23 mouse cellular contexts compared by ENCODE assay signal in genomic region chr2:79751685-79752084, GRCm38 (mm10). TPM values are rescaled to one million over a fixed set of nuclear protein-coding genes. Genes with fewer than 3 reads are reported as not detected.
"Had no signal": no experiment of that assay in that cellular context is flagged by ENCODE, and none has a peak within 500 bp of the region (broad histone marks: within the 10 kb centered on the region; RNA-seq: fewer than 3 reads in every experiment).

No protein-coding gene starts in this region.

- H3K4me3 ChIP-seq: kidney, embryonic 15.5 days; left cerebral cortex, adult 2 months; midbrain, embryonic 12.5 days; myocyte; stomach, embryonic 15.5 days had no signal

- H3K27me3 ChIP-seq: kidney, embryonic 15.5 days; midbrain, embryonic 12.5 days; stomach, embryonic 15.5 days had no signal

- H3K4me2 ChIP-seq: kidney, embryonic 15.5 days; midbrain, embryonic 12.5 days; stomach, embryonic 15.5 days had no signal

- H3K9me3 ChIP-seq: kidney, embryonic 15.5 days; midbrain, embryonic 12.5 days; stomach, embryonic 15.5 days had no signal

- H3K36me3 ChIP-seq: kidney, embryonic 15.5 days; midbrain, embryonic 12.5 days; stomach, embryonic 15.5 days had no signal

- ATAC-seq: midbrain, embryonic 16.5 days had no signal

- H3K4me1 ChIP-seq: kidney, embryonic 15.5 days; midbrain, embryonic 12.5 days; stomach, embryonic 15.5 days had no signal

- DNase-seq: kidney, adult 11 months; kidney, adult 8-10 months; kidney, postnatal 10 days; kidney, postnatal 36 days; layer of hippocampus, postnatal 36 days; lung, adult 2 months; lung, postnatal 14 days; lung, postnatal 4 days; right cerebral cortex, postnatal 4 days; thymus, postnatal 25 days had no signal

- H3K27ac ChIP-seq: kidney, embryonic 15.5 days; left cerebral cortex, adult 2 months; midbrain, embryonic 12.5 days; stomach, embryonic 15.5 days had no signal

- H3K9ac ChIP-seq: kidney, embryonic 15.5 days; midbrain, embryonic 12.5 days; stomach, embryonic 15.5 days had no signal

RNA-seq across cellular contexts. Expression of gene Ppp1r1c, which starts 44.1 kb away (rescaled TPM):
- total RNA-seq: layer of hippocampus, adult 8-10 months; layer of hippocampus, postnatal 36 days; left cerebral cortex, adult 2 months; left cerebral cortex, postnatal 36 days; megakaryocyte progenitor cell, adult 5-6 weeks; monocyte, adult 5-6 weeks had no signal
- polyA plus RNA-seq: intestine, embryonic 14.5 days; limb, embryonic 11.5 days; lung, adult 2 months; myocyte; stomach, embryonic 15.5 days; thymus, postnatal 0 days had no signal
